Mouse (Mus musculus): Measurements from ENCODE around the gene Fbn1.

- no peak for TF ChIP-seq CTCF (IDR thresholded peaks at IDR 0.05; ENCODE audit: borderline replicate concordance, extremely low read depth, insufficient read depth, insufficient read length)
- no peak for TF ChIP-seq POLR2A (IDR thresholded peaks at IDR 0.05; ENCODE audit: borderline replicate concordance, extremely low read depth, insufficient read depth, insufficient read length, poor library complexity, severe bottlenecking)
Observed at GRCm38 (mm10) chr2:125512544-125512943, 4.8 kb upstream of the Fbn1 start.

Measured in brain, embryonic 14.5 days (tissue).